Mouse (Mus musculus): Measurements from ENCODE around the gene Elf1.

GRCm38 (mm10) chr14:79562745-79563144, 81.8 kb downstream of the Elf1 start:
- TF ChIP-seq POLR2A (IDR thresholded peaks at IDR 0.05; ENCODE audit: extremely low read depth, insufficient read depth, low read length), result no peak
- peak; percentile 75 for TF ChIP-seq CTCF (IDR thresholded peaks at IDR 0.05; ENCODE audit: low read depth, low read length)
